Mouse (Mus musculus): Measurements from ENCODE around the gene Zfp128.

DNA sequence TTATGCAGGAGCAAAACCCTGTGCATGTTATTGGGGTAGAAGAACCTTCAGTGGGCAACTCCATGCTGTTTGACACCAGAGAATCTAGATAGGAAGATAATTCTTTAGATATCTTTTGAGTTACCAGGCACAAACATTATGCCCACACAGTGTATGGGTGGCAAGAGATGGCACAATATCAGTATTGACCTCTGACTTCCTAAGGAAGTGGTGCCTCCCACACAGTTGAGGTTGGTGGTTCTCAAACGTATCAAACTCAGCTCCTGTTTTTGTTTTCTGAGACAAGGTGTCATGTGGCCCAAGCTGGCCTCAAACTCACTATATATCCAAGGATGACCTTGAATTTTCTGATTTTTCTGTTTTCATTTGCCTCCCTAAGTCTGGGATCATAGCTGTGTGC lies 10.4 kb downstream of the Zfp128 start:
- no peak for TF ChIP-seq POLR2A (IDR thresholded peaks at IDR 0.05; ENCODE audit: extremely low read depth, insufficient read depth, low read length)
- no peak for TF ChIP-seq CTCF (IDR thresholded peaks at IDR 0.05; ENCODE audit: extremely low read depth, insufficient read depth, low read length)
